Mouse (Mus musculus) spleen, adult 2 months (tissue): ENCODE results near the gene Fam168a.

Source experiments
- CTCF ChIP-seq: fragments of 200-500 bp; IDR thresholded peaks from 2 replicates; pipeline ENCODE4 v1.5.1; 2011; ENCODE audit warnings: mild to moderate bottlenecking, inconsistent platforms; ENCODE audit not compliant: insufficient read depth, insufficient read length, insufficient replicate concordance; ENCODE audit errors: extremely low read depth
- POLR2A ChIP-seq: fragments of 200-500 bp; IDR thresholded peaks from 2 replicates; pipeline ENCODE4 v1.6.1; 2011; ENCODE audit warnings: low read depth, low read length, inconsistent platforms

- TF ChIP-seq CTCF (no peak), POLR2A (no peak)
Measured at GRCm38 (mm10) chr7:100815900-100816570, 109.6 kb downstream of the Fam168a start.
